Comparison of ENCODE assay signal across 22 mouse cellular contexts in the genomic region with DNA sequence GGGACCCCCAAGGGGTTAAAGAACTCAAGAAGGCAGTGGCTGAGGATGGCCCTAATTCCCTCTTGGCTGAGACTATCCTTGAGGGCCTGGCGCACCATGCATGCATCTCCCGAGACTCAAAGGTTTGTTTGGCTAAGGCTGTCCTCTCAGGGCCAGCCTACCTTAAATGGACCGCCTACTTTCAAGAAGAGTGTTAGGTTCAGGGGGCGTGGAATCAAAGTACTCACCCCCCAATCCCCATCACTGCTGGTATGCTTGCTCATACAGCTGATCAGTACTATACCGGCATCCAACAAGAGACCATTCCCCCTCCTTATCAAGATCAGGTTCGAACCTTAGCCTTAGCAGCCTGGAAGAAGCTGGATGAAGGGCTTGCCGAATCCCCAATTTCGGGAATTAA.
DNase-seq lines count a peak whose midpoint lies in the region; ATAC-seq and TF ChIP-seq lines count a peak whose summit lies in the region.
"Had no signal": no experiment of that assay in that cellular context is flagged by ENCODE, and none has a peak within 500 bp of the region (broad histone marks: within the 10 kb centered on the region; RNA-seq: fewer than 3 reads in every experiment).

No protein-coding gene starts in this region.

- TF ChIP-seq CTCF in kidney, postnatal 0 days (IDR thresholded peaks at IDR 0.05; ENCODE audit: low read depth) = no peak
- no peak for TF ChIP-seq CTCF in lung, adult 2 months (IDR thresholded peaks at IDR 0.05; ENCODE audit: insufficient read depth, low read length)

- no peak overlapping the region for H3K4me3 ChIP-seq in hindbrain, embryonic 15.5 days
- no peak overlapping the region for H3K4me3 ChIP-seq in hindbrain, embryonic 13.5 days
- no peak overlapping the region for H3K4me3 ChIP-seq in kidney, postnatal 0 days (replicated peaks; ENCODE audit: low read depth, low read length)
- no peak overlapping the region for H3K4me3 ChIP-seq in kidney, embryonic 15.5 days (replicated peaks)
- no peak overlapping the region for H3K4me3 ChIP-seq in lung, embryonic 15.5 days
- no peak overlapping the region for H3K4me3 ChIP-seq in lung, adult 2 months (replicated peaks; ENCODE audit: extremely low read depth, low read depth, low read length)
- H3K4me3 ChIP-seq: embryonic facial prominence, embryonic 13.5 days; embryonic facial prominence, embryonic 15.5 days; erythroblast, embryonic 14.5 days; forebrain, embryonic 10.5 days; forebrain, embryonic 12.5 days had no signal

- H3K27me3 ChIP-seq in hindbrain, embryonic 15.5 days = no peaks in the 10 kb centered on the region
- H3K27me3 ChIP-seq in hindbrain, embryonic 13.5 days = no peaks in the 10 kb centered on the region
- no peaks in the 10 kb centered on the region for H3K27me3 ChIP-seq in kidney, postnatal 0 days (ENCODE audit: insufficient read depth, low read length)
- H3K27me3 ChIP-seq in kidney, embryonic 15.5 days = no peaks in the 10 kb centered on the region
- no peaks in the 10 kb centered on the region for H3K27me3 ChIP-seq in lung, embryonic 15.5 days
- H3K27me3 ChIP-seq: embryonic facial prominence, embryonic 13.5 days; embryonic facial prominence, embryonic 15.5 days; forebrain, embryonic 12.5 days had no signal

- H3K4me2 ChIP-seq in hindbrain, embryonic 15.5 days = no peak overlapping the region
- no peak overlapping the region for H3K4me2 ChIP-seq in hindbrain, embryonic 13.5 days
- no peak overlapping the region for H3K4me2 ChIP-seq in kidney, postnatal 0 days (ENCODE audit: low read length)
- no peak overlapping the region for H3K4me2 ChIP-seq in kidney, embryonic 15.5 days
- H3K4me2 ChIP-seq in lung, embryonic 15.5 days = no peak overlapping the region
- H3K4me2 ChIP-seq: embryonic facial prominence, embryonic 13.5 days; embryonic facial prominence, embryonic 15.5 days; forebrain, embryonic 12.5 days had no signal

- H3K27ac ChIP-seq in hindbrain, embryonic 15.5 days (replicated peaks) = no peak overlapping the region
- no peak overlapping the region for H3K27ac ChIP-seq in hindbrain, embryonic 13.5 days
- no peak overlapping the region for H3K27ac ChIP-seq in kidney, postnatal 0 days
- no peak overlapping the region for H3K27ac ChIP-seq in kidney, embryonic 15.5 days
- H3K27ac ChIP-seq in lung, embryonic 15.5 days = no peak overlapping the region
- H3K27ac ChIP-seq: embryonic facial prominence, embryonic 13.5 days; embryonic facial prominence, embryonic 15.5 days; forebrain, embryonic 10.5 days; forebrain, embryonic 12.5 days had no signal

- no peak overlapping the region for H3K9ac ChIP-seq in hindbrain, embryonic 15.5 days
- no peak overlapping the region for H3K9ac ChIP-seq in hindbrain, embryonic 13.5 days
- no peak overlapping the region for H3K9ac ChIP-seq in kidney, postnatal 0 days (ENCODE audit: low read depth, low read length)
- H3K9ac ChIP-seq in kidney, embryonic 15.5 days = no peak overlapping the region
- H3K9ac ChIP-seq in lung, embryonic 15.5 days = no peak overlapping the region
- H3K9ac ChIP-seq: embryonic facial prominence, embryonic 13.5 days; embryonic facial prominence, embryonic 15.5 days; forebrain, embryonic 12.5 days had no signal

- 94% methylated on average over 8 of the region's 8 CpGs for WGBS in hindbrain, embryonic 15.5 days
- 95% methylated on average over 8 of the region's 8 CpGs for WGBS in hindbrain, embryonic 13.5 days
- WGBS in kidney, postnatal 0 days = 97% methylated on average over 8 of the region's 8 CpGs
- WGBS in kidney, embryonic 15.5 days = 93% methylated on average over 8 of the region's 8 CpGs
- WGBS in lung, embryonic 15.5 days = 90% methylated on average over 8 of the region's 8 CpGs
- WGBS in lung, adult 2 months = 90% methylated on average over 8 of the region's 8 CpGs

- TF ChIP-seq POLR2A in lung, adult 2 months (IDR thresholded peaks at IDR 0.05; ENCODE audit: borderline replicate concordance, extremely low read depth, low read depth, low read length) = no peak

- DNase-seq in kidney, postnatal 0 days (ENCODE audit: low spot score) = no peak
- DNase-seq in lung, adult 2 months = no peak
- DNase-seq: adrenal gland, adult 2 months; adrenal gland, postnatal 10 days; adrenal gland, postnatal 25 days; cerebellum, adult 11 months; cerebellum, adult 18-20 months; cerebellum, adult 8-10 months; cerebellum, adult 9-11 months; cerebellum, postnatal 14 days; cerebellum, postnatal 36 days; embryo, embryonic 11 days had no signal

- H3K9me3 ChIP-seq in hindbrain, embryonic 15.5 days = no peaks in the 10 kb centered on the region
- 0 out of 2 replicates have a peak, but pooled peaks cover 3% of the 10 kb centered on the region for H3K9me3 ChIP-seq in hindbrain, embryonic 13.5 days
- H3K9me3 ChIP-seq in kidney, postnatal 0 days (replicated peaks; ENCODE audit: low read length) = no peaks in the 10 kb centered on the region
- no peaks in the 10 kb centered on the region for H3K9me3 ChIP-seq in kidney, embryonic 15.5 days (replicated peaks)
- H3K9me3 ChIP-seq in lung, embryonic 15.5 days = no peaks in the 10 kb centered on the region
- H3K9me3 ChIP-seq: embryonic facial prominence, embryonic 13.5 days; embryonic facial prominence, embryonic 15.5 days; forebrain, embryonic 10.5 days; forebrain, embryonic 12.5 days had no signal

- peak; percentile 30; the same call in 1 of the 2 replicates for ATAC-seq in hindbrain, embryonic 15.5 days (ENCODE audit: low FRiP score, low read depth)
- ATAC-seq in hindbrain, embryonic 13.5 days (ENCODE audit: low FRiP score) = no peak
- ATAC-seq in kidney, postnatal 0 days (replicated peaks; ENCODE audit: low FRiP score, low read depth) = 0 out of 2 replicates have a peak, but pooled peaks have one; percentile 33
- ATAC-seq in kidney, embryonic 15.5 days (replicated peaks; ENCODE audit: low FRiP score) = no peak
- ATAC-seq in lung, embryonic 15.5 days (ENCODE audit: borderline replicate concordance, extremely low read depth, low FRiP score, low TSS enrichment) = peak; percentile 49; the same call in 1 of the 2 replicates
- ATAC-seq: forebrain, embryonic 14.5 days had no signal

- H3K4me1 ChIP-seq in hindbrain, embryonic 15.5 days (replicated peaks) = no peaks in the 10 kb centered on the region
- no peaks in the 10 kb centered on the region for H3K4me1 ChIP-seq in hindbrain, embryonic 13.5 days (replicated peaks)
- no peaks in the 10 kb centered on the region for H3K4me1 ChIP-seq in kidney, postnatal 0 days (replicated peaks; ENCODE audit: insufficient read depth, low read length)
- H3K4me1 ChIP-seq in kidney, embryonic 15.5 days = no peaks in the 10 kb centered on the region
- H3K4me1 ChIP-seq in lung, embryonic 15.5 days = no peaks in the 10 kb centered on the region
- H3K4me1 ChIP-seq in lung, adult 2 months (ENCODE audit: control insufficient read depth, insufficient read depth, low read length) = no peaks in the 10 kb centered on the region
- H3K4me1 ChIP-seq: embryonic facial prominence, embryonic 13.5 days; embryonic facial prominence, embryonic 15.5 days; forebrain, embryonic 10.5 days; forebrain, embryonic 12.5 days had no signal

- H3K36me3 ChIP-seq in hindbrain, embryonic 15.5 days = no peaks in the 10 kb centered on the region
- peaks cover 6% of the 10 kb centered on the region; the same call in 1 of the 2 replicates for H3K36me3 ChIP-seq in hindbrain, embryonic 13.5 days
- no peaks in the 10 kb centered on the region for H3K36me3 ChIP-seq in kidney, postnatal 0 days (ENCODE audit: insufficient read depth, low read length)
- H3K36me3 ChIP-seq in kidney, embryonic 15.5 days = no peaks in the 10 kb centered on the region
- no peaks in the 10 kb centered on the region for H3K36me3 ChIP-seq in lung, embryonic 15.5 days
- H3K36me3 ChIP-seq: embryonic facial prominence, embryonic 13.5 days; embryonic facial prominence, embryonic 15.5 days; forebrain, embryonic 10.5 days; forebrain, embryonic 12.5 days had no signal

Comparison
In these comparisons a context has a peak if more than half of its experiments do, and no peak if none do; other contexts are left out.
1. ATAC-seq: peak in hindbrain, embryonic 15.5 days (single experiment), kidney, postnatal 0 days (single experiment) and lung, embryonic 15.5 days (single experiment); none in hindbrain, embryonic 13.5 days (single experiment) and kidney, embryonic 15.5 days (single experiment).